Mouse (Mus musculus): ENCODE results near the gene Trem2. TPM values are rescaled to one million over a fixed set of nuclear protein-coding genes. Genes with fewer than 3 reads are reported as not detected.

Gene Trem2
- total and polyA plus RNA-seq, 2 experiments: 0.34 to 0.74 TPM

GRCm38 (mm10) chr17:48325093-48325492 is 21.1 kb upstream of the Trem2 start:
- WGBS: 93% methylated on average over 6 of the region's 6 CpGs
- H3K27ac ChIP-seq (replicated peaks; ENCODE audit: insufficient read depth, low read depth, low read length): no peak overlapping the region
- H3K4me3 ChIP-seq (ENCODE audit: insufficient read depth, low read depth, low read length): no peak overlapping the region
- no peaks in the 10 kb centered on the region for H3K27me3 ChIP-seq (ENCODE audit: control insufficient read depth, insufficient read depth, low read length)
- H3K36me3 ChIP-seq (ENCODE audit: control insufficient read depth, insufficient read depth, low read length): no peaks in the 10 kb centered on the region
- no peaks in the 10 kb centered on the region for H3K79me2 ChIP-seq (ENCODE audit: control insufficient read depth, insufficient read depth, low read length)
- TF ChIP-seq POLR2A (IDR thresholded peaks at IDR 0.05; ENCODE audit: extremely low read depth, insufficient read depth, low read length) (no peak), CTCF (IDR thresholded peaks at IDR 0.05; ENCODE audit: low read depth, low read length) (no peak)
- DNase-seq (ENCODE audit: extremely low read depth, low read depth, low spot score): no peak
- no peak overlapping the region for H3K9ac ChIP-seq (ENCODE audit: low read depth, low read length)
- no peaks in the 10 kb centered on the region; the same call in 1 of the 2 replicates for H3K4me1 ChIP-seq (ENCODE audit: control insufficient read depth, insufficient read depth, low read length)

DNA sequence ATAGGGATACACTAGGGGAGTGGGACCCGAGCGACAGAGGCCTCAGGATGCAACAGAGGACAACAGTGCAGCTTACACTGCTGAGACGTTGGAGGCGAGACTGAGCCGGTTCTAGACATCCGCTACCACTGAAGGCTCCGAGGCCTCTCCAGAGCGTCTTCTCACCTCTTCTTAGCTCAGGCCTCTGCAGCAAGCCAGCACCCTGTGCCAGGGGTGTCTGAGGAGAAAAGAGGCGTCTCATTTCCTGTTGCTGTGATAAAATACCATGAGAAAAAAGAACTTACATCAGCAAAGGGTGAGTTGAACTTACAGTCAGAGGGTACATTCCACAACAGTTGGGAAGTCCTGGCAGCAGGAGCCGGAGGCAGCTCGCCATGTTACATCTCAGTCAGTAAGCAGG is 20.6 kb upstream of the Trem2 start:
- Histone ChIP-seq H3K4me3 (ENCODE audit: insufficient read depth, low read depth, low read length) (no peak overlapping the region), H3K36me3 (ENCODE audit: control insufficient read depth, insufficient read depth, low read length) (no peaks in the 10 kb centered on the region), H3K9ac (ENCODE audit: low read depth, low read length) (no peak overlapping the region), H3K27me3 (ENCODE audit: control insufficient read depth, insufficient read depth, low read length) (no peaks in the 10 kb centered on the region), H3K27ac (replicated peaks; ENCODE audit: insufficient read depth, low read depth, low read length) (no peak overlapping the region), H3K4me1 (ENCODE audit: control insufficient read depth, insufficient read depth, low read length) (no peaks in the 10 kb centered on the region; the same call in 1 of the 2 replicates), H3K79me2 (ENCODE audit: control insufficient read depth, insufficient read depth, low read length) (no peaks in the 10 kb centered on the region)
- DNase-seq (ENCODE audit: extremely low read depth, low read depth, low spot score): no peak
- WGBS: 82% methylated on average over 11 of the region's 11 CpGs
- TF ChIP-seq POLR2A (IDR thresholded peaks at IDR 0.05; ENCODE audit: extremely low read depth, insufficient read depth, low read length): no peak
- no peak for TF ChIP-seq CTCF (IDR thresholded peaks at IDR 0.05; ENCODE audit: low read depth, low read length)

DNA sequence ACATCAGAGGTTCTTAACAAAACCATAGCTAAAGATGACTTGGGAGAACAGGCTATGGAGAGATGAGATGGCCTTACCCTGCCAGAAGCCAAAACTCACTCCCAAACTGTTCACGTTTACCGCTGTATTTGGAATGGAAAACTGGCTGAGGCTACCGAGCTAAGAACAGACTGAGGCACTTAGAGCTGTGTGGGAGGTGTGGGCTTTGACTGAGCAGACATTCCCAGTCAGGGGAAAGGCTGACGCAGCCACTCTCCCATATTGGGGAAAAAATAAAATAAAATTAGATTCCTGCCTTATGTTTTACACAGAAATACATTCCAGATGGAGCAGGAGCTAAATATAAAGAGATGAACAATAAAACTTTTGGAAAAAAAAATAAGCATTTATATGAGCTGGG is 19.5 kb upstream of the Trem2 start:
- no peaks in the 10 kb centered on the region for H3K79me2 ChIP-seq (ENCODE audit: control insufficient read depth, insufficient read depth, low read length)
- WGBS: 86% methylated on average over 4 of the region's 4 CpGs
- no peak overlapping the region for H3K27ac ChIP-seq (replicated peaks; ENCODE audit: insufficient read depth, low read depth, low read length)
- no peaks in the 10 kb centered on the region; the same call in 1 of the 2 replicates for H3K4me1 ChIP-seq (ENCODE audit: control insufficient read depth, insufficient read depth, low read length)
- H3K9ac ChIP-seq (ENCODE audit: low read depth, low read length): no peak overlapping the region
- no peak for DNase-seq (ENCODE audit: extremely low read depth, low read depth, low spot score)
- H3K4me3 ChIP-seq (ENCODE audit: insufficient read depth, low read depth, low read length): no peak overlapping the region
- no peak for TF ChIP-seq CTCF (IDR thresholded peaks at IDR 0.05; ENCODE audit: low read depth, low read length)
- no peak for TF ChIP-seq POLR2A (IDR thresholded peaks at IDR 0.05; ENCODE audit: extremely low read depth, insufficient read depth, low read length)
- H3K36me3 ChIP-seq (ENCODE audit: control insufficient read depth, insufficient read depth, low read length): no peaks in the 10 kb centered on the region
- no peaks in the 10 kb centered on the region for H3K27me3 ChIP-seq (ENCODE audit: control insufficient read depth, insufficient read depth, low read length)

DNA sequence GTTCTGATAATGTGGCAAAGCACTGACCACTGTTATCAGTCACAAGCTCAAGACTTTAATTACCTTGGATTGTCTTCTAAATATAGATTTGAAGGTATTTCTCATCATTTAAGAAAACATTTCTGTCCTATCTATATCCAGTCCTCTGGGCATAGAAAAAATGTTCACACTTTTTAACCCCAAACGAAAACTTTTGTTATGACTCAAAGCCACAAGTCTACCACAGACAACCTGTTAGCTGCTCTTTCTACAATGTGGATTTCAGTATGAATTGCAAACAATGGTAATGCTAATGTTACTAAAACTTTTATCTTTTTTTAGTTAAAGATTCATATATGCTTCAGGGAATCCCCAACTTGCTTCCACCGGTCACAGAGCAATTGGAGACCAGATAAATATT is 13.7 kb upstream of the Trem2 start:
- no peak for TF ChIP-seq POLR2A (IDR thresholded peaks at IDR 0.05; ENCODE audit: extremely low read depth, insufficient read depth, low read length)
- no peak for TF ChIP-seq CTCF (IDR thresholded peaks at IDR 0.05; ENCODE audit: low read depth, low read length)
- no peak overlapping the region for H3K4me3 ChIP-seq (ENCODE audit: insufficient read depth, low read depth, low read length)
- no peak overlapping the region for H3K9ac ChIP-seq (ENCODE audit: low read depth, low read length)
- WGBS: 81% methylated on average over 2 of the region's 2 CpGs
- no peaks in the 10 kb centered on the region for H3K27me3 ChIP-seq (ENCODE audit: control insufficient read depth, insufficient read depth, low read length)
- H3K27ac ChIP-seq (replicated peaks; ENCODE audit: insufficient read depth, low read depth, low read length): no peak overlapping the region
- no peak for DNase-seq (ENCODE audit: extremely low read depth, low read depth, low spot score)
- no peaks in the 10 kb centered on the region for H3K79me2 ChIP-seq (ENCODE audit: control insufficient read depth, insufficient read depth, low read length)
- no peaks in the 10 kb centered on the region for H3K36me3 ChIP-seq (ENCODE audit: control insufficient read depth, insufficient read depth, low read length)
- no peaks in the 10 kb centered on the region for H3K4me1 ChIP-seq (ENCODE audit: control insufficient read depth, insufficient read depth, low read length)

DNA sequence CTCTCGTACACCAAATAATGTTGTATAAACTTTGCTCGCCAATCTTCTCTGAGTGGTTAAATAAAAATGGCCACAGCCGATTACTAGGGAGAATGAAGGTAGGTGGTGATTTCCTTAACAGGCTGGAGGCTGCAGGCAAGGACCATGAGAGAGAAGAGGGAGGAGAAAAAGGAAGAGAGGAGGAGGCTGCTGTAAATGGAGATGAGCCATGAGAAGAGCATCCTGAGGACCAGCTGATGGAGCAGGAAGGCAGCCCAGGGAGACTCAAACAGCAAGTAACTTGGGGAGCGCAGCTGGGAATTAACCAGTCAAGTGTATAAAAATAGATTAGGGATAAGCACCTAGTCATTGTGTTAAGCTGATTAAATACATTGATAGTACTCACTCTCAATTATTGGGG is 12.0 kb upstream of the Trem2 start:
- H3K4me1 ChIP-seq (ENCODE audit: control insufficient read depth, insufficient read depth, low read length): no peaks in the 10 kb centered on the region
- TF ChIP-seq CTCF (IDR thresholded peaks at IDR 0.05; ENCODE audit: low read depth, low read length) (no peak), POLR2A (IDR thresholded peaks at IDR 0.05; ENCODE audit: extremely low read depth, insufficient read depth, low read length) (no peak)
- H3K27ac ChIP-seq (replicated peaks; ENCODE audit: insufficient read depth, low read depth, low read length): no peak overlapping the region
- H3K4me3 ChIP-seq (ENCODE audit: insufficient read depth, low read depth, low read length): no peak overlapping the region
- WGBS: 90% methylated on average over 4 of the region's 4 CpGs
- no peaks in the 10 kb centered on the region for H3K79me2 ChIP-seq (ENCODE audit: control insufficient read depth, insufficient read depth, low read length)
- DNase-seq (ENCODE audit: extremely low read depth, low read depth, low spot score): no peak
- H3K9ac ChIP-seq (ENCODE audit: low read depth, low read length): no peak overlapping the region
- no peaks in the 10 kb centered on the region for H3K27me3 ChIP-seq (ENCODE audit: control insufficient read depth, insufficient read depth, low read length)
- H3K36me3 ChIP-seq (ENCODE audit: control insufficient read depth, insufficient read depth, low read length): no peaks in the 10 kb centered on the region

DNA sequence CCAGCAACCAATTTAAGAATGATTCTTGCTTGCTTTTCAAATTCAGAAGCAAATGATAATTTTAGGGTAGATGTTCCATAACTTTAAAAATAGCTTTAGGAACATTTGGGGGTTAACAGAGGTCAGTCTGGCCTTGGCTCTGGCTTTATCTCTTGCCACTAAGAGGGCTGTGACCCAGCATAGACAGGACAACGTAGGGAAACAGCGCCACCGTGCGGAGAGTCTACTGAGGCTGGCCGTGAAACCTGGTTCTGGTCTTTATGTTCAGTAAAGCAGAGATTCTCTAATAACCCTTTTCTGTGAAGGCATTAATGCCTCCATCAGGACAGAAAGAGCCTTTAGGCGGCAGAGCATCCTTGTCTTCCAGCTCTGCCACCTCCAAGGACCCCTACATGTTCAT is 9.3 kb upstream of the Trem2 start:
- Histone ChIP-seq H3K36me3 (ENCODE audit: control insufficient read depth, insufficient read depth, low read length) (no peaks in the 10 kb centered on the region), H3K9ac (ENCODE audit: low read depth, low read length) (no peak overlapping the region), H3K4me1 (ENCODE audit: control insufficient read depth, insufficient read depth, low read length) (no peaks in the 10 kb centered on the region), H3K4me3 (ENCODE audit: insufficient read depth, low read depth, low read length) (no peak overlapping the region), H3K27ac (replicated peaks; ENCODE audit: insufficient read depth, low read depth, low read length) (no peak overlapping the region), H3K79me2 (ENCODE audit: control insufficient read depth, insufficient read depth, low read length) (no peaks in the 10 kb centered on the region), H3K27me3 (ENCODE audit: control insufficient read depth, insufficient read depth, low read length) (no peaks in the 10 kb centered on the region)
- DNase-seq (ENCODE audit: extremely low read depth, low read depth, low spot score): peak; percentile 62
- TF ChIP-seq POLR2A (IDR thresholded peaks at IDR 0.05; ENCODE audit: extremely low read depth, insufficient read depth, low read length) (no peak), CTCF (IDR thresholded peaks at IDR 0.05; ENCODE audit: low read depth, low read length) (peak; percentile 94)
- 2% methylated on average over 6 of the region's 6 CpGs for WGBS
